Mouse (Mus musculus) stomach, embryonic 16.5 days (tissue): Measurements from ENCODE around the gene Cel. TPM values are rescaled to one million over a fixed set of nuclear protein-coding genes. Genes with fewer than 3 reads are reported as not detected.

Experiments
- ATAC-seq: fragments of 200-750 bp; cut with Nextera tagmentation; 2 replicates; pipeline ENCODE4 v1.8.0; 2017; ENCODE audit warnings: moderate number of reproducible peaks, moderate TSS enrichment; ENCODE audit not compliant: insufficient read depth, low FRiP score
- H3K27ac ChIP-seq: fragments of 300-500 bp; sonication (generic); 2 replicates; pipeline ENCODE4 v1.5.1; 2014; ENCODE audit warnings: low read length
- H3K27me3 ChIP-seq: fragments of 300-500 bp; sonication (generic); 2 replicates; pipeline ENCODE4 v1.6.1; 2014; ENCODE audit warnings: low read length, control low read depth, mixed read lengths; ENCODE audit not compliant: control insufficient read depth, insufficient read depth
- H3K36me3 ChIP-seq: fragments of 300-500 bp; sonication (generic); 2 replicates; pipeline ENCODE4 v1.6.1; 2014; ENCODE audit warnings: low read length; ENCODE audit not compliant: control insufficient read depth, insufficient read depth
- H3K4me1 ChIP-seq: fragments of 300-500 bp; sonication (generic); 2 replicates; pipeline ENCODE4 v1.6.1; 2014; ENCODE audit warnings: low read length, control low read depth, mixed read lengths; ENCODE audit not compliant: control insufficient read depth, insufficient read depth
- H3K4me2 ChIP-seq: fragments of 300-500 bp; sonication (generic); 2 replicates; pipeline ENCODE4 v1.6.1; 2014; ENCODE audit warnings: low read depth, low read length, mixed read lengths
- H3K4me3 ChIP-seq: fragments of 300-500 bp; sonication (generic); replicated peaks from 2 replicates; pipeline ENCODE4 v1.5.1; 2014; ENCODE audit warnings: mild to moderate bottlenecking, low read length
- H3K9ac ChIP-seq: fragments of 300-500 bp; sonication (generic); 2 replicates; pipeline ENCODE4 v1.6.1; 2014; ENCODE audit warnings: low read length
- H3K9me3 ChIP-seq: fragments of 300-500 bp; sonication (generic); replicated peaks from 2 replicates; pipeline ENCODE4 v1.6.1; 2016; ENCODE audit warnings: low read length, control low read depth; ENCODE audit not compliant: control insufficient read depth
- WGBS: fragments of 180-500 bp; shearing (Covaris S2); extraction: QIAGEN DNeasy Blood & Tissue Kit; methylation state at CpG from one replicate; pipeline ENCODE4 v1.1.7; 2014; 5-methylcytosine and 5-hydroxymethylcytosine counted together
- polyA plus RNA-seq: library from polyadenylated mRNA; unstranded; fragments of >200 nt; fragmentation: Nextera tagmentation; extraction: Ambion mirVana; gene quantifications from 2 replicates; pipeline ENCODE4 v1.2.1, GENCODE M21; 2015

Gene Cel
- 562 and 718 TPM in 2 replicates for polyA plus RNA-seq

- Histone ChIP-seq H3K9ac (no peak within 1 kb of the TSS), H3K27me3 (no peaks in the 10 kb centered on the region), H3K36me3 (peaks cover 5% of the 10 kb centered on the region; the same call in 1 of the 2 replicates), H3K4me1 (no peaks in the 10 kb centered on the region), H3K4me2 (no peak within 1 kb of the TSS), H3K9me3 (no peaks in the 10 kb centered on the region), H3K4me3 (no peak within 1 kb of the TSS; the same call in 1 of the 2 replicates), H3K27ac (no peak within 1 kb of the TSS)
- WGBS = 63% methylated on average over 6 of the region's 6 CpGs
- no peak for ATAC-seq
Measured at GRCm38 (mm10) chr2:28563303-28563702, at the start of gene Cel. Cel (minus strand) TSS chr2:28563403.

- H3K36me3 ChIP-seq = no peaks in the 10 kb centered on the region
- 76% methylated on average over 10 of the region's 10 CpGs for WGBS
- H3K27ac ChIP-seq = no peak overlapping the region
- no peak overlapping the region for H3K4me3 ChIP-seq
- no peaks in the 10 kb centered on the region for H3K9me3 ChIP-seq
- no peaks in the 10 kb centered on the region for H3K27me3 ChIP-seq
- H3K9ac ChIP-seq = no peak overlapping the region
- no peak for ATAC-seq
- no peak overlapping the region for H3K4me2 ChIP-seq
- peaks cover under 1% of the 10 kb centered on the region; the same call in 1 of the 2 replicates for H3K4me1 ChIP-seq
Measured at GRCm38 (mm10) chr2:28612436-28613063, 49.3 kb upstream of the Cel start.

GRCm38 (mm10) chr2:28611407-28611787, 48.2 kb upstream of the Cel start:
- WGBS = 84% methylated on average over 17 of the region's 17 CpGs
- no peak overlapping the region for H3K4me2 ChIP-seq

GRCm38 (mm10) chr2:28610716-28611406, 47.7 kb upstream of the Cel start:
- no peak overlapping the region for H3K27ac ChIP-seq
- H3K4me1 ChIP-seq = peaks cover 6% of the 10 kb centered on the region; the same call in 1 of the 2 replicates
- no peak overlapping the region for H3K4me3 ChIP-seq
- H3K9me3 ChIP-seq = no peaks in the 10 kb centered on the region
- H3K27me3 ChIP-seq = no peaks in the 10 kb centered on the region
- no peak overlapping the region for H3K4me2 ChIP-seq
- H3K9ac ChIP-seq = no peak overlapping the region
- ATAC-seq = no peak; the same call in 1 of the 2 replicates
- 74% methylated on average over 12 of the region's 12 CpGs for WGBS
- no peaks in the 10 kb centered on the region for H3K36me3 ChIP-seq

More at GRCm38 (mm10) chr2:28611407-28611787, 48.2 kb upstream of the Cel start:
- no peaks in the 10 kb centered on the region for H3K27me3 ChIP-seq
- no peak overlapping the region for H3K9ac ChIP-seq
- peaks cover 6% of the 10 kb centered on the region; the same call in 1 of the 2 replicates for H3K4me1 ChIP-seq
- H3K4me3 ChIP-seq = no peak overlapping the region
- no peaks in the 10 kb centered on the region for H3K36me3 ChIP-seq
- H3K9me3 ChIP-seq = no peaks in the 10 kb centered on the region
- H3K27ac ChIP-seq = no peak overlapping the region
- no peak for ATAC-seq

GRCm38 (mm10) chr2:28609851-28610250, 46.6 kb upstream of the Cel start:
- 76% methylated on average over 10 of the region's 10 CpGs for WGBS
- H3K4me1 ChIP-seq = peaks cover 6% of the 10 kb centered on the region; the same call in 1 of the 2 replicates
- no peak overlapping the region for H3K4me2 ChIP-seq
- H3K9ac ChIP-seq = no peak overlapping the region
- H3K36me3 ChIP-seq = no peaks in the 10 kb centered on the region
- no peak overlapping the region for H3K4me3 ChIP-seq
- no peaks in the 10 kb centered on the region for H3K27me3 ChIP-seq
- no peaks in the 10 kb centered on the region for H3K9me3 ChIP-seq
- ATAC-seq = no peak
- H3K27ac ChIP-seq = no peak overlapping the region

- peaks cover 6% of the 10 kb centered on the region; the same call in 1 of the 2 replicates for H3K4me1 ChIP-seq
- no peaks in the 10 kb centered on the region for H3K27me3 ChIP-seq
- H3K9ac ChIP-seq = no peak overlapping the region
- no peak for ATAC-seq
- no peak overlapping the region for H3K4me2 ChIP-seq
- no peak overlapping the region for H3K4me3 ChIP-seq
- H3K27ac ChIP-seq = no peak overlapping the region
- 41% methylated on average over 10 of the region's 10 CpGs for WGBS
- H3K36me3 ChIP-seq = no peaks in the 10 kb centered on the region
- no peaks in the 10 kb centered on the region for H3K9me3 ChIP-seq
Measured at GRCm38 (mm10) chr2:28607341-28608165, 44.4 kb upstream of the Cel start.

GRCm38 (mm10) chr2:28606601-28607340, 43.6 kb upstream of the Cel start:
- H3K27me3 ChIP-seq = no peaks in the 10 kb centered on the region
- WGBS = 62% methylated on average over 8 of the region's 8 CpGs

GRCm38 (mm10) chr2:28605789-28606541, 42.8 kb upstream of the Cel start:
- H3K9me3 ChIP-seq = no peaks in the 10 kb centered on the region
- no peaks in the 10 kb centered on the region for H3K27me3 ChIP-seq
- no peak overlapping the region for H3K4me2 ChIP-seq
- WGBS = 69% methylated on average over 14 of the region's 14 CpGs
- no peaks in the 10 kb centered on the region for H3K36me3 ChIP-seq
- H3K4me3 ChIP-seq = no peak overlapping the region
- H3K27ac ChIP-seq = no peak overlapping the region
- no peak for ATAC-seq
- H3K9ac ChIP-seq = no peak overlapping the region
- H3K4me1 ChIP-seq = peaks cover 8% of the 10 kb centered on the region

More at GRCm38 (mm10) chr2:28606601-28607340, 43.6 kb upstream of the Cel start:
- H3K36me3 ChIP-seq = no peaks in the 10 kb centered on the region
- H3K4me3 ChIP-seq = no peak overlapping the region
- H3K9me3 ChIP-seq = no peaks in the 10 kb centered on the region
- no peak overlapping the region for H3K4me2 ChIP-seq
- H3K9ac ChIP-seq = no peak overlapping the region
- ATAC-seq = no peak
- no peak overlapping the region for H3K27ac ChIP-seq
- H3K4me1 ChIP-seq = peaks cover 8% of the 10 kb centered on the region
